Mouse (Mus musculus) gastrocnemius, adult 2 months (tissue): Measurements from ENCODE around the gene Mapk8ip2. TPM values are rescaled to one million over a fixed set of nuclear protein-coding genes. Genes with fewer than 3 reads are reported as not detected.

Experiments used
- DNase-seq: peaks from one replicate; pipeline ENCODE4 v3.0.0; 2022
- H3K27ac ChIP-seq: fragments of 200-600 bp; 2 replicates; pipeline ENCODE4 v1.8.1; 2022; ENCODE audit warnings: mild to moderate bottlenecking
- H3K4me3 ChIP-seq: fragments of 200-600 bp; 2 replicates; pipeline ENCODE4 v1.8.1; 2022; ENCODE audit warnings: mild to moderate bottlenecking, moderate library complexity
- CTCF ChIP-seq: fragments of 200-600 bp; IDR thresholded peaks from 2 replicates; pipeline ENCODE4 v1.8.1; 2022; ENCODE audit warnings: antibody characterized with exemption, mild to moderate bottlenecking, moderate library complexity
- intact Hi-C: fragments of 180-260 bp; cut with DNase I; formaldehyde crosslinking; loops from one replicate; pipeline ENCODE4 v1.15.1; 2025
- total RNA-seq, 2 experiments: library from RNA; stranded (reverse); gene quantifications; 2 replicates each; pipeline ENCODE4 v1.2.3; 2021

Gene Mapk8ip2
- total RNA-seq, 2 experiments from 2014 or later: 0.08 to 0.25 TPM

GRCm38 (mm10) chr15:89458942-89459341 lies 5.2 kb downstream of the Mapk8ip2 start:
- intact Hi-C loops: no loop called here
- no peak for DNase-seq
- no peak overlapping the region for H3K27ac ChIP-seq
- TF ChIP-seq CTCF: no peak
- no peak overlapping the region for H3K4me3 ChIP-seq

DNA sequence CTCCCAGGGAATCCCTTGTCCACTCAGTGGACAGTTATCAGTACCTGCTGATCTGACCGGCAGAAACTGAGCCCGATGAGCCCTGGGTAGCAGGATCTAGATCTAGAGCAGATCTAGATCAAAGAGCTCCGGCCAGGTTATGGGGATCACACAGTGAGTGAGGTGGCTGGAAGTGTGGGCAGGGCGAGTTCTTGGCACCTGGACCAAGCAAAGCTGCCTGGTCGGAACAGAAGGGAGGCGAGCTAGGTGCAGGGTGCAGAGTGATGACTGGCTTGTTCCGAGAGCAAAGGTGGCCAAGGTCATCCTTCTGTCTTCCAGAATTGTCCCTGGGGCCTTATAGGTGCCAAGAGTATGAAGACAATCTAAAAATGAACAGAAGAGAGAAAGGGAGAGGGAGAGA lies 6.1 kb downstream of the Mapk8ip2 start:
- no peak overlapping the region for H3K4me3 ChIP-seq
- no peak for TF ChIP-seq CTCF
- intact Hi-C loops: no loop called here
- H3K27ac ChIP-seq: no peak overlapping the region
- DNase-seq: no peak

- intact Hi-C loops: no loop called here
- Histone ChIP-seq H3K4me3 (no peak overlapping the region), H3K27ac (no peak overlapping the region)
- TF ChIP-seq CTCF: no peak
- DNase-seq: no peak
These were observed 6.6 kb downstream of the Mapk8ip2 start for GRCm38 (mm10) chr15:89460298-89460697.

DNA sequence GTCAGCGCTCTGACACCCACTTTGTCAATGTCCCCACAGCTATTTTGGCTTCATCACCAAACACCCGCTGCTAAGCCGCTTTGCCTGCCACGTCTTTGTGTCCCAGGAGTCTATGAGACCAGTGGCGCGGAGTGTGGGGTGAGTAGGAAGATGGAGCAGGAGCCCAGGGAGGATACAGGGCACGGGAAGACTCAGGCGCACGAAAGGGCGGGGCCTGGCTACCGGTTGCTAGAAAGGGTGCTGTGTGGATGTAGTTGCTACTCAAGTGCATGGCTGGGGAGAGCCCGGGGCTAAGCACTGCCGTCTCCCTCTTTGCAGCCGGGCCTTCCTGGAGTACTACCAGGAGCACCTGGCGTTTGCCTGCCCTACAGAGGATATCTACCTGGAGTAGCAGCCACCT lies 7.6 kb downstream of the Mapk8ip2 start:
- intact Hi-C loops: no loop called here
- H3K27ac ChIP-seq: no peak overlapping the region
- DNase-seq: no peak

GRCm38 (mm10) chr15:89462176-89462575 lies 8.5 kb downstream of the Mapk8ip2 start:
- H3K27ac ChIP-seq: no peak overlapping the region
- TF ChIP-seq CTCF: no peak
- intact Hi-C loops: no loop called here
- no peak overlapping the region for H3K4me3 ChIP-seq
- DNase-seq: no peak

More for the DNA sequence above, 7.6 kb downstream of the Mapk8ip2 start:
- no peak for TF ChIP-seq CTCF
- H3K4me3 ChIP-seq: no peak overlapping the region

DNA sequence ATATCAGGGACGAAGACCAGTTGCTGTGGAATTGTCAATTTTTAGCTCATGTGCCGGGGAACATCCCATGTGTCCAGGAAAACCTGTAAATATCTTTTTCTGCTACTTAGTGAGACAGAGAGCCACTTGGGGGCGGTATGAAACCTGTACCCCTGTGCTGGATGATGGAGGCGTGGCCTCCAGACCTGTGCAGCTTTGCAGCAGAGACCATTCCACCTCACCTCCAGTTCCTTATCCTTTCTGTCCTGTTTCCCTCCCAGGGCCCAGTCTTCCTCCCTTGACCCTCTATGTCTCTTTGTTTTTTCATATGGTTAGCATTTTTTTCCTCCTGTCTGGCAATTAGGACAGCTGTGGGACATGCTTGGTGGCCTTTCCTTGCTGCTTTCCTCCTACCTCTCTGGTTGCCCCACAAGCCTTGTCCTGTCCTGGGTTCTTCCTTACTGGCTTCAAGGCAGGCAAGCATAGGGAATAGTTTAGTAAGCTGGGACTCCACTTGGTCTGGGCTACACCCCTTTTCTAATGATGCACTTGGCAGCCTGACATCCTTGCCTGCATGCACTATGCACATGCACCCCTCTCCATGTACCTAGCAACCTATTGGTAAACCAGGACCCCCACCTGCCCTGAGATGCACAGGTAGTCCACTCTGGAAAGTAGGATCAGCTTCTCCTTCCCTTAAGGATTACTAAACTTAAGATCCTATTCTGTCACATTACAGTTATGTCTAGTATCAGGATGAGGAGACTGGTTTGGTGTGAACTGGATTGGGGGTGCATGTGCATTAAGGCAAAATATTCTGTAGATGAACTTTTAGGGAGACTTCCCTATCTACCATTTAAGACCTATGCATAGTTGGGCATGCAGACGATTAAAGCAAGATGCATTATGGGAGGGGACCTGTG lies 9.9 kb downstream of the Mapk8ip2 start:
- peak; percentile 53 for TF ChIP-seq CTCF
- Histone ChIP-seq H3K27ac (no peak overlapping the region), H3K4me3 (no peak overlapping the region)
- DNase-seq: no peak
- intact Hi-C loops: no loop called here

DNA sequence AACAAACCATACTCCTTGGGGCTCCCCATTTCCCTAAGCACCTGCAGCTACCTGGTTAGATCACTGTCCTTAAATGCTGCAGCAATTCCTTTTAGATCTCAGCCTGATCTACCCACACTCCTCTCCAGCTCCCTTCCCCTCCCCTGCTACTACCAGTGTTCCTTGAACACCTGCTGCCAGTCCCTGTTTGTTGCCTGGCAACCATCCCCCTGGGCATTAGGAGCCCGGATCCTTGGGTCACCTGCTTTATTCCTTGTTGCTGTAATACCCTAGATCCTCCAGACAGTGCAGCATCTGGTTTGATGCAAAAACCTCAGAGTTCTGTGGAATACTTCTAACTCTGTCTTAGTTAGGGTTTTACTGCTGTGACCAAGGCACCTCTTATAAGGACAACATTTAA lies 11.3 kb downstream of the Mapk8ip2 start:
- intact Hi-C loops: loop anchor here (5.0 kb wide), 2 partner anchors 42 to 93 kb away; partner anchors contain the start of gene Sco2
- Histone ChIP-seq H3K4me3 (no peak overlapping the region), H3K27ac (no peak overlapping the region)
- no peak for TF ChIP-seq CTCF
- no peak for DNase-seq

GRCm38 (mm10) chr15:89468577-89468976 lies 14.9 kb downstream of the Mapk8ip2 start:
- TF ChIP-seq CTCF: peak; percentile 69
- Histone ChIP-seq H3K4me3 (no peak overlapping the region), H3K27ac (no peak overlapping the region)
- no peak for DNase-seq
- intact Hi-C loops: loop anchor here (5.0 kb wide), 2 partner anchors 39 to 96 kb away; partner anchors contain the start of gene Sco2

DNA sequence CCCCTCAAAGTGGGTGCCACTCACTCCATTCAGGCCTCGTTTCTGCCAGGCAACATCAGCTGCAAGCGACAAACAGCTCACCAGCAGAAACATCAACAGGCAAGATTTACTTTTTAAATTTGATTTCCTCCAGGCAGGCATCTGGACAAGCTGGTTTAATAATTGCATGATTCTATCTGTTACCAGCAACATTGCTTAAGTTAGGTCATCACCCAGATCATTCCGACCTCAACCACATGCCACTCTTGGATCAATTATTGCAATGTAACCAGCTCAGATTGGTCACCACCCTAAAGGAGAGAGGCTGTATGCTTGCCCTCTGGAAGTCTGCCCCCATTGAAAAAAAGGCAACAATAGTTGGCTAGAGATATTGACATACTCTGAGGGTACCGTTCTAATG lies 17.8 kb downstream of the Mapk8ip2 start:
- DNase-seq: no peak
- H3K4me3 ChIP-seq: no peak overlapping the region
- no peak for TF ChIP-seq CTCF
- intact Hi-C loops: loop anchor here (5.0 kb wide), 1 partner anchor 46 kb away; no protein-coding TSS in a partner anchor
- no peak overlapping the region for H3K27ac ChIP-seq

DNA sequence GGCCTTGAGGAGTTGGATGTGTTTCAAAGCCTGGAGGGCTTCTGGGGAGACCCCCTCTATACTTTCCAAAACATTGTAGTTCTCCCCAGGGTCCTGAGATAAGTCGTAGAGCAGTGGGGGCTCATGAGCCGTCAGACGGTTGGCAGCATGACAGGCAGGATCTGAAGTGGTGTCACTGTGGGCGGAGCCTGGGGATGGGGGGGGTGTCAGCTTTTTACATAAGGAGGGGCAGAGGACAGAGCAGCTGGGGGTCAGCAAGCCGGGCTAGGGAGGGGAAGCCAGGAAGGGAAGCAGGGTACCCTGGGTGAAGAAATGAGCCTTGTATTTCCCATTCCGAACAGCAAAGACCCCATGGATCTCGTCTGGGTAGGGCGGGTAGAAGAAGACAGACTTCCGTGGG lies 19.7 kb downstream of the Mapk8ip2 start:
- no peak for DNase-seq
- H3K27ac ChIP-seq: no peak overlapping the region
- intact Hi-C loops: loop anchor here (5.0 kb wide), 1 partner anchor 44 kb away; no protein-coding TSS in a partner anchor
- no peak overlapping the region for H3K4me3 ChIP-seq
- no peak for TF ChIP-seq CTCF

GRCm38 (mm10) chr15:89473921-89474320 lies 20.2 kb downstream of the Mapk8ip2 start:
- Histone ChIP-seq H3K4me3 (no peak overlapping the region), H3K27ac (no peak overlapping the region)
- no peak for DNase-seq
- intact Hi-C loops: loop anchor here (5.0 kb wide), 1 partner anchor 43 kb away; no protein-coding TSS in a partner anchor
- no peak for TF ChIP-seq CTCF

- no peak for TF ChIP-seq CTCF
- intact Hi-C loops: loop anchor here (5.0 kb wide), 1 partner anchor 43 kb away; no protein-coding TSS in a partner anchor
- H3K4me3 ChIP-seq: peak overlapping the region; percentile 73
- no peak overlapping the region for H3K27ac ChIP-seq
- peak; percentile 29 for DNase-seq
These were observed 21.0 kb downstream of the Mapk8ip2 start for GRCm38 (mm10) chr15:89474596-89475292.

DNA sequence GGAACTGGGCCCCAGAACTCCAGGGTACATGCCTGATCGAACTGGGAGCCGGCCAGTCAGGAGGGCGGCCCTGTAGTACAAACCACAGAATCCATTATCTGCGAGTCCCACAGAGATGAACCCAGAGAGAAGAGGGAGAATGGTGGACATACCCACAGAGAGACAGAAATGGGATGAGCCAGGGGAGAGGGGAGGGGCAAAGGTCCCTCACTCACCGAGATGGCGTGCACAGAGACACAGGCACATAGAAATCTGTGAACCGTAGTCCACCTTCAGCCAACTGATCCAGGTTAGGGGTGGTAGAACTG lies 21.5 kb downstream of the Mapk8ip2 start:
- intact Hi-C loops: no loop called here
- DNase-seq: no peak
- no peak for TF ChIP-seq CTCF
- peak overlapping the region; percentile 73 for H3K4me3 ChIP-seq
- peak overlapping the region; percentile 90; the same call in 1 of the 2 replicates for H3K27ac ChIP-seq
